Mouse (Mus musculus) gastrocnemius, adult 8-10 months (tissue): Measurements from ENCODE around the gene Tmem30c. TPM values are rescaled to one million over a fixed set of nuclear protein-coding genes. Genes with fewer than 3 reads are reported as not detected.

Source experiments
- DNase-seq, 2 experiments: peaks; one replicate each; pipeline ENCODE4 v3.0.0; 2022; ENCODE audit warnings: low spot score in 2 of 2
- total RNA-seq, 4 experiments: library from RNA; stranded (reverse); gene quantifications; 2 replicates each; pipeline ENCODE4 v1.2.4; 2022

The Tmem30c gene
- not detected for total RNA-seq

GRCm38 (mm10) chr16:57292765-57293164 is at the start of gene Tmem30c:
TSS of gene Tmem30c (minus strand) at chr16:57292865.
- DNase-seq: no peak

GRCm38 (mm10) chr16:57340613-57340898 is 47.9 kb upstream of the Tmem30c start:
- DNase-seq: no peak

- DNase-seq: no peak
Observed at GRCm38 (mm10) chr16:57339765-57340612, 47.3 kb upstream of the Tmem30c start.

- DNase-seq: no peak
Observed at GRCm38 (mm10) chr16:57336770-57337423, 44.2 kb upstream of the Tmem30c start.

- no peak for DNase-seq
Observed at GRCm38 (mm10) chr16:57332301-57332700, 39.6 kb upstream of the Tmem30c start.

- DNase-seq: no peak
Observed at GRCm38 (mm10) chr16:57330111-57330510, 37.4 kb upstream of the Tmem30c start.

- DNase-seq: no peak
Observed at GRCm38 (mm10) chr16:57329028-57329427, 36.4 kb upstream of the Tmem30c start.

GRCm38 (mm10) chr16:57326996-57327395 is 34.3 kb upstream of the Tmem30c start:
- peak; percentile 45 to 54 for DNase-seq

- DNase-seq: no peak
Observed at GRCm38 (mm10) chr16:57319284-57320124, 26.8 kb upstream of the Tmem30c start.

- no peak for DNase-seq
Observed at GRCm38 (mm10) chr16:57318637-57319125, 26.0 kb upstream of the Tmem30c start.

- no peak for DNase-seq
Observed at GRCm38 (mm10) chr16:57317882-57318636, 25.4 kb upstream of the Tmem30c start.

GRCm38 (mm10) chr16:57317127-57317526 is 24.5 kb upstream of the Tmem30c start:
- DNase-seq: no peak

- DNase-seq: no peak
Observed at GRCm38 (mm10) chr16:57315026-57315425, 22.4 kb upstream of the Tmem30c start.

GRCm38 (mm10) chr16:57314236-57314635 is 21.6 kb upstream of the Tmem30c start:
- DNase-seq: no peak

- no peak for DNase-seq
Observed at GRCm38 (mm10) chr16:57313487-57313886, 20.8 kb upstream of the Tmem30c start.

GRCm38 (mm10) chr16:57312130-57312529 is 19.5 kb upstream of the Tmem30c start:
- DNase-seq: no peak

- no peak for DNase-seq
Observed at GRCm38 (mm10) chr16:57305463-57305862, 12.8 kb upstream of the Tmem30c start.

GRCm38 (mm10) chr16:57303716-57304115 is 11.1 kb upstream of the Tmem30c start:
- no peak for DNase-seq

- no peak for DNase-seq
Observed at GRCm38 (mm10) chr16:57302792-57303698, 10.4 kb upstream of the Tmem30c start.

GRCm38 (mm10) chr16:57301512-57302115 is 8.9 kb upstream of the Tmem30c start:
- no peak for DNase-seq
